Mouse (Mus musculus) lung, postnatal 10 days (tissue): ENCODE data around the gene Tbrg4.

ENCODE experiments used
- DNase-seq: peaks from one replicate; pipeline ENCODE4 v3.0.0; 2021

Gene Tbrg4

DNA sequence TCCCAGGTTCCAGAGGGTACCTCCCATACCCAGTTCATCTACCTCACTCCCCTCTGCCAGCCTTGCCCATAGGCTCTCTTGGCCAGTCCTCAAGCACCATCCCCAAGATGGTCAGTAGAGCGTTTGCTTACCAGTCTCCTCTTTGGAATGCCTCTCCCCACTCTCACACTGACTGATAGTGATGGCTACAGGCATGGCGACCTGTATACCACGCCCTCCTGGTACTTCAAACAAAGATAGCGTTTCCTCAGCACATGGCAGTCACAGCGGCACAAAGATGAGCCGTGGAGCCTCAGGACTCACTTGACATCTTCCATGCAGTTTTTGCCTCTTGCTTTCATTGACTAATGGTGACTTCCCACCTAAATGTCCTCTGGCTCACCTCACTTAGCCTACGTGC, 36.0 kb downstream of the Tbrg4 start:
- DNase-seq = no peak

- no peak for DNase-seq
Observed at GRCm38 (mm10) chr11:6588295-6588694, 37.6 kb downstream of the Tbrg4 start.

DNA sequence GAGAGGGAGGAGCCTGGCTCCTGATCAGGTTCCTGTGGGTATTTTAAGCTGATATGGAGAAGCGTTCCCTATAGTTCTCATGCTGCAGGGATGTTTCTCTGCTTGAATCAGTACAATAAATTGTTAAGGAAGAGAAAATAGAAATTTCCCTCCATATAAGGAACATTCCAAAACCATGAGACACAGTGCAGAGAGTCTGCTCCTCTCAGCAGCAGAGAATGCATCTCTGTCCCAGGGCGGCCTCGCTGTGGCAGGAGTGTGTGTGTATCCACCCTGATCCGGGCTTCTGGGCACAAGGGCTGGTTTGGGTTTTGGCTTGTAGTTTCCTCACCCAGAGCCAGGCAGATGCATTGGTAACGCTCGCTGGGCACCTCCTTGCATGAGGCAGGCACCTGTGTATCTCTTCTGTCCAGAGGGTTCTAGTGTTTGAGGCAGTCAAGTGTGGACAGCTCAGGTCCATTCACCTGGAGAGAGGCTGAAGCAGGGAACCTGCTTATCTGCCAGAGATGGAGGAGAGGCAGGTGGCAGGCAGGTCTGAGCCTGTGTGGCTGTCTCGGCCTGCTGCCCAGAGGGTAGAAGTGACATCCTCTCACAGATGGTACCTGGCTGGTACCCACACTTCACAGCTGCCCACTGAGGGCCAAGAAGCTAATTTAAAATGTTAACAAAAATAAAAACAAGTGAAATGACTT, 38.5 kb downstream of the Tbrg4 start:
- DNase-seq = no peak

GRCm38 (mm10) chr11:6586660-6587059, 39.2 kb downstream of the Tbrg4 start:
- DNase-seq = no peak

- no peak for DNase-seq
Observed at GRCm38 (mm10) chr11:6585748-6586147, 40.1 kb downstream of the Tbrg4 start.

- DNase-seq = no peak
Observed at GRCm38 (mm10) chr11:6581560-6581959, 44.3 kb downstream of the Tbrg4 start.

GRCm38 (mm10) chr11:6580065-6580750, 45.7 kb downstream of the Tbrg4 start:
- DNase-seq = no peak

DNA sequence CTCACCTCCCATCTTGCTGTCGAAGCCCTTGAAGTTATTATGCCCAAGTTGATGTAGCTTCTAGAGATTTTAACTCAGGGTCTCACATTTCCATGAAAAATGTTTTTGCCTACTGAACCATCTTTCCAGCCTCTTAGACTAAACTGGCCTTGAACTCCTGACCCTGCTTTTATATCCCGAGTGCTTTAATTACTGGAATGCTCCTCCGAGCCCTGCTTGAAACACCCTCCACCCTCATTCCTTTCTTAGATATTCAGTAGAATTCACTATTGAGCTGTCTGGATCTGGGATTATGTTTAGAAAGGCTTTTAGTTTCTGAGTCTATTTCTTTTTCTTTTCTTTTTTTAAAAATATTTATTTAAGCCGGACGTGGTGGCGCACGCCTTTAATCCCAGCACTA, 46.5 kb downstream of the Tbrg4 start:
- no peak for DNase-seq

DNA sequence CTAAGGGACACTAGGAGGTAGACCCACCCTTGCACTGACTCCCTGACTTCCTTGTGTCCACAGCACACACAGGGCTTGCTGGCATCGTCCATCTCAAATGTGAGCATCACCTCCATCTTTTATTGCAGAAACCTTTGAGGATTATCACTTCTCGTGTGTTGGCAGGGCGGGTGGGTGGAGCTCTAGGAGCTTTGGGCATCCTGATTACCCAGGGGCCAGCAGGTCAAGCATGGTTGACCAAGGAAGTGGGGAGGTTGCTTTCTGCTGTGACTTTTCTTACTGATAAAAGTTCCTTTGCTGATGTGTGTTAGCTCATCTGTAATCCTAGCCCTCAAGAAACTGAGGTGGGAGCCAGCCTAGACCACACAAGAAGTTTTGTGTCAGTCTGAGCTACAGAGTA, 49.7 kb downstream of the Tbrg4 start:
- no peak for DNase-seq

GRCm38 (mm10) chr11:6569410-6569777, 56.5 kb downstream of the Tbrg4 start:
- DNase-seq = no peak

GRCm38 (mm10) chr11:6568584-6569409, 57.1 kb downstream of the Tbrg4 start:
- peak; percentile 34 for DNase-seq

GRCm38 (mm10) chr11:6567951-6568350, 57.9 kb downstream of the Tbrg4 start:
- DNase-seq = no peak

DNA sequence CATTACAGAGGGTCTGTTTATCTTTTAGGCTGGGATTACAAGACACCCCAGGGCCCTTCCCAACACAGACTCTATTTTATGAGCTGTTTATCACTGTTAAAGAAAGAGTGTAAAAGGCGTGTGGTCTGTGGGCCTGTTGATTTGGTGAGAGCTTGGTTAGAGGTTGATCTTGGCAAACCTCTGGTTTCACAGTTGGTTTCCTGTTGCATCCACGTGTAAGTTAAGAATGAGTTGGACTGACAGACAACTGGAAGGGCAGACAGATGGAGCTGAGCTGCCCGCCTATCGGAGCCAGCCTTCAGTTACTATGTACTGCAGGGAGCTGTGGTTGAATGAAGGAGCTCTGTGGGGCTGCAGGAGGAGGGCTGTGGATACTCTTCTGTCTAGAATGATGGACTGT, 59.4 kb downstream of the Tbrg4 start:
- DNase-seq = no peak
